Mouse (Mus musculus) urinary bladder, postnatal 0 days (tissue): ENCODE results near the gene Zbed3. TPM values are rescaled to one million over a fixed set of nuclear protein-coding genes. Genes with fewer than 3 reads are reported as not detected.

Experiments used
- polyA plus RNA-seq: library from polyadenylated mRNA; unstranded; fragments of >200 nt; fragmentation: Nextera tagmentation; extraction: Ambion mirVana; gene quantifications from 2 replicates; pipeline ENCODE4 v1.2.1, GENCODE M21; 2015

Gene Zbed3
- 25.2 and 25.5 TPM in 2 replicates for polyA plus RNA-seq

DNA sequence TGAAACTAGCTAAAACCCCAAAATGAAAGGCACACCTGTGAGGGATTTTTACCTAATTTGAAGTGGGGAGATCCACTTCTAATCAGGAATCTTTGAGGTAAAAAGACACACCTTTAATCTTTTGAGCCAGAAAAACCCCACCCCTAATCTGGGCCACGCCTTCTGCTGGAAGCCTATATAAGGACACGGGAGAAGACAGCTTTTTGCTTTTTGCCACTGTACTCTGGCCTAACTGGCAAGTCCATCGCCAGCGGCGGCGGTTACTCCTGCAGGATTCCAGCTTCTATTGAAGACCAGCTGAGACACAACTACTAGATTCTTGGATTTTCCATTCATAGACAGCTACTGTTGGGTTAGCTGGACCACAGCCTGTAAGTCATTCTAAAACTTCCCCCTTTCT, at the start of gene Zbed3:
Gene Zbed3 (plus strand): TSS at position 213 of the 400 bp plus-strand sequence.

DNA sequence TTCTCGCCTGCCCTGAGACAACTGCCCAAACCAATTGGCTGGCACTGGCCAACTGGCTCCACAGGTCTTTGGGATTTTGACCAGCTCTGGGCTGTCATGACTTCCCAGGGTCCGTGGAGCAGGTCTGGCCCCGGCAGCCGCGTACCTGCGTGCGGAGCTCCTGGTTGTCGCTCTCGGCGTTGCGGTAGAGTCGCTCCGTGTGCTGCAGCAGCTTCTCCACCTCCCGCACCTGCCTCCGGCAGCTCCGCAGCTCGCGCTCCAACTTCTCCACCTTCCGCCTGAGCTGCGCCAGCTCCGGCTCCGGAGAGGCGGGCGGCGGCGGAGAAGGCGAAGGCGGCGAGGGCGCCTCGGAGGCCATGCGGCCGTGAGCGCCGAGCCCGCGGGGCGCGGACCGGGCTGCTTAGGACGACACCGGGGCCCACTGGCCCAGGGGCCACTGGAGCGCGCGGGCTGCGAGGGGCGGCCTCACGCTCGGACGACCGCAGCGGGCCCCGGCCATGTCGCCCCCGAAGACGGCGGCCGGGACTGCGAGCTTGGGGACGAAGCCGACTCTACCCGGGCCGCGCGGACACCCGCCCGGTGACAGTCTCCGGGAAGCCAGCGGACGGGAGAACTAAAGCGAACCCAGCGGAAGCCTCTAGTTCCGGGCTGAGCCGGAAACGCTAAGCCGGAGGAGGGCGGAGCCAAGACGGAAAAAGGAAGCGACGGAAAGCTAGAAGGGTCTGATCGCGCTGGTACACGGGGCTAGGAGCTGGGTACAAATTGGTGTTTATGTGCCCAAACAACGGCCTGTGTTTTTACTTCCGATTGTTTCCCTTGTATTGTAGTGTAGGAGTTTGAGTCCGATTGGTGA, 51.5 kb downstream of the Zbed3 start, which contains the start of gene Aggf1:
Gene Aggf1 (minus strand): TSS at position 652 of the 853 bp plus-strand sequence.

Other genes starting within 250 kb of the Zbed3 start
- 0.79 and 1.7 TPM in 2 replicates for gene Pde8b, start 73.3 kb upstream of the Zbed3 start, polyA plus RNA-seq
- 15.5 and 15.8 TPM in 2 replicates for gene Aggf1, start 51.7 kb downstream of the Zbed3 start, polyA plus RNA-seq
- gene Crhbp, start 121.3 kb downstream of the Zbed3 start, polyA plus RNA-seq: 0.47 and 1.6 TPM in 2 replicates
- gene S100z, start 155.1 kb downstream of the Zbed3 start, polyA plus RNA-seq: not detected in 2 replicates
- 1.6 and 1.8 TPM in 2 replicates for gene F2rl1, start 201.6 kb downstream of the Zbed3 start, polyA plus RNA-seq